Mouse (Mus musculus) lung, postnatal 0 days (tissue): ENCODE measurements at regions not wholly inside any gene's neighbourhood (a gene's known extent, or its start where the extent isn't known, plus 50 kb on each side); places are given as distances from the start of the nearest gene placed in this dataset.
A peak's percentile ranks its signal among the peaks of the same experiment; 100 is the strongest.

Experiments
- ATAC-seq: fragments of 200-750 bp; cut with Nextera tagmentation; 2 replicates; pipeline ENCODE4 v1.8.0; 2017; ENCODE audit warnings: moderate library complexity
- DNase-seq: peaks from one replicate; pipeline ENCODE4 v3.0.0-alpha.2; 2016; ENCODE audit warnings: low spot score
- H3K27ac ChIP-seq: fragments of 300-500 bp; sonication (generic); 2 replicates; pipeline ENCODE4 v1.5.1; 2014; ENCODE audit warnings: antibody characterized with exemption, mild to moderate bottlenecking, low read length, mixed read lengths
- H3K27me3 ChIP-seq: fragments of 300-500 bp; sonication (generic); replicated peaks from 2 replicates; pipeline ENCODE4 v1.6.1; 2014; ENCODE audit warnings: low read length, mixed read lengths; ENCODE audit not compliant: insufficient read depth
- H3K36me3 ChIP-seq: fragments of 300-500 bp; sonication (generic); 2 replicates; pipeline ENCODE4 v1.6.1; 2014; ENCODE audit warnings: low read length, mixed read lengths; ENCODE audit not compliant: insufficient read depth
- H3K4me1 ChIP-seq: fragments of 300-500 bp; sonication (generic); 2 replicates; pipeline ENCODE4 v1.6.1; 2014; ENCODE audit warnings: antibody characterized with exemption, low read depth, low read length, mixed read lengths; ENCODE audit not compliant: insufficient read depth
- H3K4me2 ChIP-seq: fragments of 300-500 bp; sonication (generic); replicated peaks from 2 replicates; pipeline ENCODE4 v1.6.1; 2014; ENCODE audit warnings: low read depth, mild to moderate bottlenecking, low read length, moderate library complexity, mixed read lengths
- H3K4me3 ChIP-seq: fragments of 300-500 bp; sonication (generic); 2 replicates; pipeline ENCODE4 v1.5.1; 2014; ENCODE audit warnings: low read depth, low read length
- H3K9ac ChIP-seq: fragments of 300-500 bp; sonication (generic); replicated peaks from 2 replicates; pipeline ENCODE4 v1.6.1; 2014; ENCODE audit warnings: low read depth, mild to moderate bottlenecking
- H3K9me3 ChIP-seq: fragments of 300-500 bp; sonication (generic); 2 replicates; pipeline ENCODE4 v1.6.1; 2016; ENCODE audit warnings: low read length, mixed read lengths
- CTCF ChIP-seq: IDR thresholded peaks from 2 replicates; pipeline ENCODE4 v1.5.1; 2016; ENCODE audit warnings: antibody characterized with exemption, mild to moderate bottlenecking
- EP300 ChIP-seq: IDR thresholded peaks from 2 replicates; pipeline ENCODE4 v1.6.1; 2016; ENCODE audit warnings: antibody characterized with exemption, mild to moderate bottlenecking, control low read depth
- WGBS: fragments of 180-500 bp; shearing (Covaris S2); extraction: QIAGEN DNeasy Blood & Tissue Kit; methylation state at CpG from one replicate; pipeline ENCODE4 v1.1.7; 2014; 5-methylcytosine and 5-hydroxymethylcytosine counted together

GRCm38 (mm10) chr17:45279811-45280205 lies 153.7 kb downstream of the Cdc5l start:
- Histone ChIP-seq H3K4me3 (no peak overlapping the region), H3K4me1 (no peaks in the 10 kb centered on the region), H3K9ac (no peak overlapping the region), H3K27me3 (no peaks in the 10 kb centered on the region), H3K9me3 (no peaks in the 10 kb centered on the region), H3K4me2 (no peak overlapping the region), H3K27ac (no peak overlapping the region), H3K36me3 (no peaks in the 10 kb centered on the region)
- no peak for ATAC-seq
- 25% methylated on average over 3 of the region's 3 CpGs for WGBS
- TF ChIP-seq EP300 (no peak), CTCF (no peak)
- no peak for DNase-seq

GRCm38 (mm10) chr17:45279075-45279810 lies 154.3 kb downstream of the Cdc5l start:
- H3K36me3 ChIP-seq: no peaks in the 10 kb centered on the region
- 27% methylated on average over 13 of the region's 13 CpGs for WGBS
- ATAC-seq: no peak
- H3K4me1 ChIP-seq: no peaks in the 10 kb centered on the region
- H3K4me2 ChIP-seq: no peak overlapping the region
- H3K27me3 ChIP-seq: no peaks in the 10 kb centered on the region
- H3K4me3 ChIP-seq: no peak overlapping the region
- H3K27ac ChIP-seq: no peak overlapping the region
- no peak for DNase-seq
- H3K9ac ChIP-seq: no peak overlapping the region
- no peaks in the 10 kb centered on the region for H3K9me3 ChIP-seq
- no peak for TF ChIP-seq EP300
- TF ChIP-seq CTCF: no peak

- no peak for TF ChIP-seq CTCF
- no peak for TF ChIP-seq EP300
- no peaks in the 10 kb centered on the region for H3K36me3 ChIP-seq
- no peaks in the 10 kb centered on the region for H3K27me3 ChIP-seq
- H3K4me2 ChIP-seq: no peak overlapping the region
- H3K27ac ChIP-seq: no peak overlapping the region
- no peaks in the 10 kb centered on the region for H3K9me3 ChIP-seq
- DNase-seq (no peak), ATAC-seq (no peak)
- H3K4me3 ChIP-seq: no peak overlapping the region
- no peaks in the 10 kb centered on the region for H3K4me1 ChIP-seq
- WGBS: 89% methylated on average over 3 of the region's 3 CpGs
- no peak overlapping the region for H3K9ac ChIP-seq
These were observed 156.0 kb downstream of the Cdc5l start for GRCm38 (mm10) chr17:45277516-45277915.

- Histone ChIP-seq H3K9me3 (no peaks in the 10 kb centered on the region), H3K27ac (no peak overlapping the region), H3K4me1 (no peaks in the 10 kb centered on the region), H3K4me3 (no peak overlapping the region), H3K36me3 (no peaks in the 10 kb centered on the region), H3K27me3 (no peaks in the 10 kb centered on the region), H3K4me2 (no peak overlapping the region), H3K9ac (no peak overlapping the region)
- TF ChIP-seq EP300 (no peak), CTCF (no peak)
- no peak for DNase-seq
- 66% methylated on average over 12 of the region's 12 CpGs for WGBS
- ATAC-seq: no peak
These were observed 156.7 kb downstream of the Cdc5l start for GRCm38 (mm10) chr17:45276686-45277405.

GRCm38 (mm10) chr17:45274894-45275293 lies 158.6 kb downstream of the Cdc5l start:
- TF ChIP-seq EP300 (no peak), CTCF (peak; percentile 49)
- H3K4me2 ChIP-seq: no peak overlapping the region
- H3K9ac ChIP-seq: no peak overlapping the region
- 59% methylated on average over 4 of the region's 4 CpGs for WGBS
- no peaks in the 10 kb centered on the region for H3K4me1 ChIP-seq
- H3K27me3 ChIP-seq: no peaks in the 10 kb centered on the region
- H3K9me3 ChIP-seq: no peaks in the 10 kb centered on the region
- no peak overlapping the region for H3K27ac ChIP-seq
- ATAC-seq: no peak
- no peaks in the 10 kb centered on the region for H3K36me3 ChIP-seq
- no peak for DNase-seq
- H3K4me3 ChIP-seq: no peak overlapping the region

- Histone ChIP-seq H3K9ac (no peak overlapping the region), H3K27ac (no peak overlapping the region), H3K4me3 (no peak overlapping the region), H3K4me1 (no peaks in the 10 kb centered on the region), H3K4me2 (no peak overlapping the region), H3K36me3 (no peaks in the 10 kb centered on the region), H3K9me3 (no peaks in the 10 kb centered on the region), H3K27me3 (no peaks in the 10 kb centered on the region)
- TF ChIP-seq CTCF (no peak), EP300 (no peak)
- ATAC-seq (no peak), DNase-seq (no peak)
- WGBS: 54% methylated on average over 6 of the region's 6 CpGs
These were observed 166.8 kb downstream of the Cdc5l start for GRCm38 (mm10) chr17:45266776-45267175.
